Mouse (Mus musculus): ENCODE data around the gene Ccdc171.

GRCm38 (mm10) chr4:83662301-83662700 is 137.0 kb downstream of the Ccdc171 start:
- no peak for TF ChIP-seq ZC3H11A (IDR thresholded peaks at IDR 0.05; ENCODE audit: borderline replicate concordance, low read depth, low read length)
- TF ChIP-seq ZNF384 (IDR thresholded peaks at IDR 0.05; ENCODE audit: low read depth, low read length) = no peak
